ENCODE assay signal across 8 mouse cellular contexts in the genomic region with DNA sequence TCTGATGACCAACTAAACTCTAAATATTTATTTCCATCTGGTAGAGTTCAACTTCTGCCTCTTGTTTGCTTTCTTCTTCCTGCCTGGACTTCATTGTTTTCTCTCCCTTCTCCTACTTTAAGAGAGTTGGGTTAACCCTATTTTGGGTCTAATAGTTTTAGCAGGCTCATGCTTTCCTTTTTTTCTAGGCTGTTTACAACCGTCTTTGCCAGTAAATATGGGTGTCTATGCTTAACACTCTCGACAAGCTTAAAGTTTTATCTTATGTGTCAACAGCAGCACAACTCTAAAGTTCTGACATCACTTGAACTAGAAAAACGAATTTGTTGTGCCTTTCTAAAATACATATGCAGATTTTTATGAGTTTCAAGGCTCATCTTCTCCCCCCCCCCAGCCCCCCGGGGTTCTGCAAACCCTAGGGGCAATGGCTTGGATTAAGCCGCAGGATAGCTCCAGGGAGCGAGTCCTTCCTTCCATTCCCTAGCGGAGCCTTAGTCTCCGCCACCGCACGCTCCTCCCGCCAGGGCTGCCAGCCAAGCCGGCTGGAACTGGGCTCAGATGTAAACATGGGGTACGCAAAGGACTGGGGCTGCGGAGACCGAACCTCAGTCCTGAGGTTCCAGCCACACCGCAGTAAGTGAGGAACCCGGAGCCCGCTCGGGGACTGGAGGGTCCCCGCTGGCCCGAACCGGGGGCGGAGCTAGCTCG. TPM values are rescaled to one million over a fixed set of nuclear protein-coding genes. Genes with fewer than 3 reads are reported as not detected.
DNase-seq lines count a peak whose midpoint lies in the region; ATAC-seq and TF ChIP-seq lines count a peak whose summit lies in the region.

No protein-coding gene starts in this region.

- no peaks in the 10 kb centered on the region for H3K27me3 ChIP-seq in thymus, adult 2 months (ENCODE audit: control insufficient read depth, insufficient read depth, low read length)
- no peaks in the 10 kb centered on the region for H3K27me3 ChIP-seq in liver, embryonic 12.5 days (replicated peaks)

- TF ChIP-seq POLR2A in thymus, adult 2 months (IDR thresholded peaks at IDR 0.05; ENCODE audit: control insufficient read depth, extremely low read depth, insufficient read depth, low read length, poor library complexity) = no peak

- H3K27ac ChIP-seq in gastrocnemius, adult 2 months = peak overlapping the region; percentile 97
- peak overlapping the region; percentile 61 for H3K27ac ChIP-seq in thymus, adult 2 months (ENCODE audit: control insufficient read depth, insufficient read depth, low read length)
- H3K27ac ChIP-seq in liver, embryonic 12.5 days = peak overlapping the region; percentile 80

- ATAC-seq in liver, embryonic 12.5 days = peak; percentile 66

- intact Hi-C loops in gastrocnemius, adult 2 months (cut with DNase I) = loop anchor here (2.0 to 10.0 kb wide), 2 partner anchors 319 to 697 kb away; no protein-coding TSS in a partner anchor

- no peaks in the 10 kb centered on the region for H3K9me3 ChIP-seq in liver, embryonic 12.5 days (replicated peaks)

- H3K4me1 ChIP-seq in thymus, adult 2 months (replicated peaks; ENCODE audit: control insufficient read depth, insufficient read depth, low read length) = no peaks in the 10 kb centered on the region
- peaks cover 26% of the 10 kb centered on the region for H3K4me1 ChIP-seq in liver, embryonic 12.5 days

- H3K4me2 ChIP-seq in liver, embryonic 12.5 days = peak overlapping the region; percentile 92

- DNase-seq in gastrocnemius, adult 2 months = no peak
- no peak for DNase-seq in gastrocnemius, postnatal 10 days
- DNase-seq in thymus, adult 2 months = no peak
- no peak for DNase-seq in thymus, postnatal 10 days (ENCODE audit: low spot score in 2 of 2)
- DNase-seq in retina, embryonic 14.5 days (ENCODE audit: low spot score) = no peak
- no peak for DNase-seq in right cerebral cortex, postnatal 10 days (ENCODE audit: low spot score in 2 of 2)
- no peak for DNase-seq in right cerebral cortex, postnatal 14 days

- peak overlapping the region; percentile 99 for H3K4me3 ChIP-seq in gastrocnemius, adult 2 months
- peak overlapping the region; percentile 79 for H3K4me3 ChIP-seq in thymus, adult 2 months (ENCODE audit: control insufficient read depth, insufficient read depth, low read length)
- H3K4me3 ChIP-seq in liver, embryonic 12.5 days = peak overlapping the region; percentile 90

- 2% methylated on average over 24 of the region's 24 CpGs for WGBS in thymus, adult 2 months
- under 1% methylated on average over 24 of the region's 24 CpGs for WGBS in liver, embryonic 12.5 days (ENCODE audit: insufficient replicate concordance)

- TF ChIP-seq CTCF in gastrocnemius, adult 2 months (IDR thresholded peaks at IDR 0.05) = no peak
- TF ChIP-seq CTCF in thymus, adult 2 months (IDR thresholded peaks at IDR 0.05; ENCODE audit: borderline replicate concordance, control insufficient read depth, extremely low read depth, insufficient read depth, low read length, poor library complexity) = peak; percentile 26; the same call in 1 of the 2 replicates

- H3K36me3 ChIP-seq in thymus, adult 2 months (ENCODE audit: control insufficient read depth, insufficient read depth, low read length) = peaks cover 15% of the 10 kb centered on the region
- peaks cover 14% of the 10 kb centered on the region for H3K36me3 ChIP-seq in liver, embryonic 12.5 days

- peak overlapping the region; percentile 81 for H3K9ac ChIP-seq in liver, embryonic 12.5 days

RNA-seq across cellular contexts. Expression of a gene that starts 0.7 kb away (rescaled TPM):
- total RNA-seq in gastrocnemius, adult 2 months (2021) = 10 to 100 TPM; 12.8 to 15.0 TPM
- total RNA-seq in gastrocnemius, postnatal 10 days (2021) = 10 to 100 TPM; 39.6 to 45.7 TPM
- polyA plus RNA-seq in thymus, adult 2 months (2012; rRNA removed) = 78.1 and 106 TPM in 2 replicates
- 8.4 and 9.8 TPM in 2 replicates for polyA plus RNA-seq in liver, embryonic 12.5 days (2016; fragmentation: Nextera tagmentation; extraction: Ambion mirVana)
